Mouse (Mus musculus) hindbrain, embryonic 13.5 days (tissue): ENCODE results near the gene Bclaf1. TPM values are rescaled to one million over a fixed set of nuclear protein-coding genes. Genes with fewer than 3 reads are reported as not detected.

ENCODE experiments used
- ATAC-seq: fragments of 200-750 bp; cut with Nextera tagmentation; 2 replicates; pipeline ENCODE4 v1.8.0; 2017; ENCODE audit warnings: moderate TSS enrichment; ENCODE audit not compliant: low FRiP score
- H3K27ac ChIP-seq: fragments of 300-500 bp; sonication (generic); 2 replicates; pipeline ENCODE4 v1.5.1; 2015; ENCODE audit warnings: inconsistent platforms, mild to moderate bottlenecking, moderate library complexity
- H3K27me3 ChIP-seq: fragments of 300-500 bp; sonication (generic); 2 replicates; pipeline ENCODE4 v1.6.1; 2015; ENCODE audit warnings: mild to moderate bottlenecking, inconsistent platforms
- H3K36me3 ChIP-seq: fragments of 300-500 bp; sonication (generic); 2 replicates; pipeline ENCODE4 v1.6.1; 2015; ENCODE audit warnings: mild to moderate bottlenecking, inconsistent platforms
- H3K4me1 ChIP-seq: fragments of 300-500 bp; sonication (generic); replicated peaks from 2 replicates; pipeline ENCODE4 v1.6.1; 2015; ENCODE audit warnings: inconsistent platforms
- H3K4me2 ChIP-seq: fragments of 300-500 bp; sonication (generic); 2 replicates; pipeline ENCODE4 v1.6.1; 2015; ENCODE audit warnings: inconsistent platforms, mild to moderate bottlenecking, moderate library complexity
- H3K4me3 ChIP-seq: fragments of 300-500 bp; sonication (generic); 2 replicates; pipeline ENCODE4 v1.5.1; 2015; ENCODE audit warnings: mild to moderate bottlenecking, inconsistent platforms
- H3K9ac ChIP-seq: fragments of 300-500 bp; sonication (generic); 2 replicates; pipeline ENCODE4 v1.6.1; 2015; ENCODE audit warnings: mild to moderate bottlenecking, inconsistent platforms
- H3K9me3 ChIP-seq: fragments of 300-500 bp; sonication (generic); 2 replicates; pipeline ENCODE4 v1.6.1; 2016; ENCODE audit warnings: inconsistent platforms
- WGBS: fragments of 180-500 bp; shearing (Covaris S2); methylation state at CpG from one replicate; pipeline ENCODE4 v1.1.7; 2015; 5-methylcytosine and 5-hydroxymethylcytosine counted together
- polyA plus RNA-seq: library from polyadenylated mRNA; unstranded; fragments of >200 nt; fragmentation: Nextera tagmentation; extraction: Ambion mirVana; gene quantifications from 2 replicates; pipeline ENCODE4 v1.2.1, GENCODE M21; 2015

Gene Bclaf1
- polyA plus RNA-seq, 1 experiment from 2014 or later: 127 TPM

DNA sequence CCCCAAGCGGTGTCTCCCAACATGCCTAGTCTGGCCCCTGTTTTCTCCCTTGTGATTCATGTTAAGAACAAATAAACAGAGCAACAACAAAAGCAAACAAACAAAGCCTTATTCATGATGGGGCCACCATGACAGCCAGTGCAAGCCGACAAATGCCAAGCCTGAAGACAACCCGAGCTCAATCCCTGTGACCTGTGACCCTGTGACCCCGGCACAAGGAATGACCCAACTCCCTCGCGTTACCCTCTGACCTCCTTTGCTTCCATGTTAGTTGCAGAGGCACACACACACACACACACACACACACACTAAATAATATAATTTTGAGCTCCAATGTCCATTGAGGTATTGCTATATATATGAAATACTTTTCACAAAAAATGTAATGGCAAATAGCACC, 24.9 kb upstream of the Bclaf1 start:
- WGBS: 27% methylated on average over 6 of the region's 6 CpGs
- H3K27me3 ChIP-seq: no peaks in the 10 kb centered on the region
- H3K36me3 ChIP-seq: no peaks in the 10 kb centered on the region
- no peak for ATAC-seq
- peak overlapping the region; percentile 92 for H3K27ac ChIP-seq
- peak overlapping the region; percentile 66; the same call in 1 of the 2 replicates for H3K9ac ChIP-seq
- H3K9me3 ChIP-seq: no peaks in the 10 kb centered on the region
- no peak overlapping the region for H3K4me3 ChIP-seq
- peaks cover 29% of the 10 kb centered on the region for H3K4me1 ChIP-seq
- no peak overlapping the region for H3K4me2 ChIP-seq

DNA sequence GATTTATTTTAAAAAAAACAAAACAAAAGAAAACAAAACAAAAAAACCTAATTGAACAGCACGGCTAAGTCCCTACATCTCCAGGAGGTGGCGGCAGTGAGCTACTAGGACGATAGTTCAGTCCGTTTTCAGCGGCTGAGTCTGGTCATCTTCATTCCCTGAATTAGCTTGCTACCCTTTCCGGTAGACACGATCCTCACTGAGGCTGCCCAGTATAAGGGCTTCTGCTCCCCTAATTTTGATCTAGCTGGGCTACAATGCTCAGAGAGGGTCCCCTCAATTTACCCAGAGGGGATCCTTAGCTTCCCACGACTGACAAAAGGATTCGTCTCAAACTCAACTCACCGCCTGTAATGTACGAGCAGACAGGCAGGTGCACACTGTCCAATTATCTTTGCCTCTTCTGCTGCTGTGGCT, 21.8 kb upstream of the Bclaf1 start:
- H3K4me1 ChIP-seq: peaks cover 25% of the 10 kb centered on the region
- peak overlapping the region; percentile 31 for H3K4me3 ChIP-seq
- H3K27ac ChIP-seq: peak overlapping the region; percentile 66
- no peaks in the 10 kb centered on the region for H3K27me3 ChIP-seq
- no peaks in the 10 kb centered on the region for H3K9me3 ChIP-seq
- peak overlapping the region; percentile 61 for H3K9ac ChIP-seq
- no peaks in the 10 kb centered on the region for H3K36me3 ChIP-seq
- 12% methylated on average over 11 of the region's 11 CpGs for WGBS
- H3K4me2 ChIP-seq: peak overlapping the region; percentile 55
- peak; percentile 34 for ATAC-seq

DNA sequence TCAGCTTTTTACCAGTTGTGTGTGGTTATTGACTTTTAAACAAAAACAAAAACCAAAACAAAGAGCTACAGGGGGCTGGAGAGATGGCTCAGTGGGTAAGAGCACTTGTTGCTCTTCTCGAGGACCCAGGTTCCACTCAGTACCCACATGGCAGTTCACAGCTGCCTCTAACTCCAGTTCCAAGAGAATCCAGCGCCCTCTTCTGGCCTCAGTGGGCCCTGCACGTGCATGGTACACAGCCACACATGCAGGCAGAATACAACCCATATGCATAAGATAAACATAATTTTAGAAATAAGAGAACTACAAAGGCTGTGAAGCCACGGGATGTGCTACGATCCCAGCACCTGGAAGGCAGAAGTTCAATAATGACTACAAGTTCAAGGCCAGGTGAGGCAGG, 16.3 kb upstream of the Bclaf1 start:
- Histone ChIP-seq H3K9ac (no peak overlapping the region), H3K36me3 (no peaks in the 10 kb centered on the region), H3K4me2 (no peak overlapping the region), H3K9me3 (no peaks in the 10 kb centered on the region), H3K4me3 (no peak overlapping the region), H3K27ac (no peak overlapping the region), H3K27me3 (no peaks in the 10 kb centered on the region), H3K4me1 (no peaks in the 10 kb centered on the region; the same call in 1 of the 2 replicates)
- 70% methylated on average over 5 of the region's 5 CpGs for WGBS
- ATAC-seq: no peak

DNA sequence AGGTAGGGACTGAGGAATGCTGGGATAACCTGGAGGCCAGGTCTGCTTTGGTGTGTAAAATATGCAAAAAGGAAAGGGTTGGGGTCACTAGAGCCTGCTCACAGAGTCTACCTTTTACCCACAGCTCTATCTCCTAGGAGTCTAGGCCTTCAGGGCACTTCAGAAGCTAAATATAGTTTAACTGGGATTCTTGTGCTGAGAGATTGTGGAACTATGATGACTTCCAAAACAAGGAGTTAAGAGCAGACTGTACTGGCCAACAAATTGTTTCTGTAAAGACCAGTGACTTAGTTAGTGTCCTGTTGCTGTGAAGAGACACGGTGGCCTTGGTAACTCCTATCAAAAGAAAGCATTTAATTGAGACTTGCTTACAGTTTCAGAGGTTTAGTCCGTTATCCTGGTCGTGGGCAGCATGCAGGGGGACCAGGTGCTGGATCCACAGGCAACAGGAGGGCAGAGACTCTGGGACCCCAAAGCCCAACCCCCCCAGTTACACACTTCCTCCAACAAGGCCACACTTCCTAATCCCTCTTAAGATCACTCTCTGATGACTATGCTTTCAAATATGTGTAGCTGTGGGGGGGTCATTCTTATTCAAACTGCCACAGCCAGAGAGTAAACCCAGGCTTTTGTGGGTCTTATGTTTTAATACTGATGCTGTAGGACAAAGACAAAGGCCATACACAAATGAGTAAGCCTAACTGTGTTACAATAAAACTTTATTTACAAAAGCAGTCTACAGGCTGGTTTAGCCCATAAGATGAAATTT, 13.9 kb upstream of the Bclaf1 start:
- H3K27ac ChIP-seq: no peak overlapping the region
- H3K27me3 ChIP-seq: no peaks in the 10 kb centered on the region
- no peaks in the 10 kb centered on the region for H3K36me3 ChIP-seq
- H3K9me3 ChIP-seq: no peaks in the 10 kb centered on the region
- no peak overlapping the region for H3K9ac ChIP-seq
- 53% methylated on average over 3 of the region's 3 CpGs for WGBS
- H3K4me3 ChIP-seq: no peak overlapping the region
- no peak overlapping the region for H3K4me2 ChIP-seq
- no peak for ATAC-seq
- H3K4me1 ChIP-seq: no peaks in the 10 kb centered on the region

DNA sequence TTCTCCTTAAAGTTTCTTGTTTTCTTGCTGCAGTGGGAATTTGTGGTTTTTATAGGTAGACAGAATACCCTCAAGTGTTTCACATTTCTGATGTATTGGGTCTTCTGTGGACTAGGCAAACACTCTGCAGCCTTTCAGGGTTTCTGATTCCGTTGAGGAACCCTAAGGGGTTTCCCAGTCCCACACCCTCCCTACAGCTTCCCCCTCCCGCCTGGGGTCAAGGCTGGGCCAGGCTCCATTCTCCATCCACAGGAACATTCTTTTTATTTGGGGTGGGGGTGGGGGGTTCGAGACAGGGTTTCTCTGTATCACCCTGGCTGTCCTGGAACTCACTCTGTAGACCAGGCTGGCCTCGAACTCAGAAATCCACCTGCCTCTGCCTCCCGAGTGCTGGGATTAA, 13.2 kb upstream of the Bclaf1 start:
- Histone ChIP-seq H3K4me2 (no peak overlapping the region), H3K4me1 (no peaks in the 10 kb centered on the region), H3K27ac (no peak overlapping the region), H3K4me3 (no peak overlapping the region), H3K9ac (no peak overlapping the region), H3K36me3 (no peaks in the 10 kb centered on the region), H3K9me3 (no peaks in the 10 kb centered on the region), H3K27me3 (no peaks in the 10 kb centered on the region)
- 77% methylated on average over 5 of the region's 5 CpGs for WGBS
- no peak for ATAC-seq

DNA sequence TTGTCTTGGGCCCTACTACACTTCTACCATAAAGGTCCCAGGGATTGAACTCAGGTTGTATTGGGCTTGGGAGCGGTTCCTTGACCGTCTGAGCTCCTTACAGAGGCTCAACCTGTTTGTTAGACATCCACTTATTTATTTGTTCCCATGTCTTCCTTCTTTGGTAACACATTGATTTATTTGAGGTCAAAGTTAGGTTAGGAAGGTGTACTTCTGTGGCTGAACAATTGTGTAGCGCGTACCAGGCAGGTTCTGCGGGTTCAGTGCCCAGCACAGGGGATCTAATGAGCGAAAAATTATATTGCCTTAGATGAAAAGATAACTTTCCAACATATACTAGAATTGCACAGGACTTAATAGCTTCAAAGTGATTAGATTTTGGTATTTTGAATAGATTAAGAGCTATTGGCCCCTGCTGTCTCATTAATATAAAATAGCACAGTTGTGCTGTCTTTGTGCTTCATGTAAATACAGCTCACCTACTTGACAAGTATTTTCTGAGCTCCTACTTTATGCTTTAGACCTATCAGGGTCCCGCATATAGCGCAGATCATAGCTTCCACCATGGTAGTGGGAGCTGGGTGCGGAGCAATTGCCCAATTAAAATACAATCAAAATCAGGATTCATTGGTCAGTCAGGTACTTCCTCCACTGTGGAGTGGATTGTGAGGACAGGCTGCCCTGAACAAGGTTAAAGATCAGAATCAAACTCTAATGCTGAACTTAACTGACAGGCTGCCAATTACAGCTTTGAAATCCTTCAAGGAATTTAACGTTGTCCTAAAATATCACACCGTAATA, 1.1 kb upstream of the Bclaf1 start:
- Histone ChIP-seq H3K4me1 (peaks cover 20% of the 10 kb centered on the region), H3K36me3 (no peaks in the 10 kb centered on the region), H3K4me2 (peak overlapping the region; percentile 82), H3K27me3 (no peaks in the 10 kb centered on the region), H3K4me3 (peak overlapping the region; percentile 80), H3K27ac (peak overlapping the region; percentile 99), H3K9ac (peak overlapping the region; percentile 84), H3K9me3 (no peaks in the 10 kb centered on the region)
- WGBS: 46% methylated on average over 11 of the region's 11 CpGs
- 0 out of 2 replicates have a peak, but pooled peaks have one; percentile 4 for ATAC-seq

DNA sequence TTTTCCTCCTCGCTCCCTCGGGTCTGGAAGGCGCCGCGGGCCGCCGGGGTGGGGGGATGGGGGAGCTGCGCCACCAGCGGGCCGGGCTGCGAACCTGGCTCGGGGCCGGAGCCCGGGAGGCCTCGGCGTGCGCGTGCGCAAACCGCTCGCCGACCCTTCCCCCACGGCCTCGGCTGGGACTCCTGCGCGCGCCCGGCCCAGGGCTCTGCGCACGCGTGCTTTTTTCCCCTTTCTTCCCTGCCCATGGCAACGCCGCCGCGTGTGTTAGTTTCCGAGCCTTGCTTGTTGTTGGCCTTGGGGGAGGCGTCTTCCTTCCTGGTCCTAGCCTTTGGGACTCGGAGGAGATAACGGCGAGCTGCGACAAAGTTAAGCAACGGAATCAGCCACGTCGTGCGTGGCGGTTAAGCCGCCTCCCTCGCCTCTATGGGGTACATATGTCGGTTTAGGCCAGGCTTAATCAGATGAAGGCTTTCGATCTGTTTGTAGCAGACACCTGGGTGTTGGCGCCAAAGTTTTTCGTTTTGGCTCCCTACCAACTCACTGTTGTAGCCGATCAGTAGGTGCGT, 550 bp downstream of the Bclaf1 start:
- under 1% methylated on average over 54 of the region's 54 CpGs for WGBS
- peak overlapping the region; percentile 93 for H3K9ac ChIP-seq
- peak overlapping the region; percentile 71 for H3K4me2 ChIP-seq
- H3K27ac ChIP-seq: peak overlapping the region; percentile 99
- H3K36me3 ChIP-seq: no peaks in the 10 kb centered on the region
- ATAC-seq: peak; percentile 77
- peak overlapping the region; percentile 80 for H3K4me3 ChIP-seq
- H3K4me1 ChIP-seq: peaks cover 26% of the 10 kb centered on the region
- H3K9me3 ChIP-seq: no peaks in the 10 kb centered on the region
- no peaks in the 10 kb centered on the region for H3K27me3 ChIP-seq

DNA sequence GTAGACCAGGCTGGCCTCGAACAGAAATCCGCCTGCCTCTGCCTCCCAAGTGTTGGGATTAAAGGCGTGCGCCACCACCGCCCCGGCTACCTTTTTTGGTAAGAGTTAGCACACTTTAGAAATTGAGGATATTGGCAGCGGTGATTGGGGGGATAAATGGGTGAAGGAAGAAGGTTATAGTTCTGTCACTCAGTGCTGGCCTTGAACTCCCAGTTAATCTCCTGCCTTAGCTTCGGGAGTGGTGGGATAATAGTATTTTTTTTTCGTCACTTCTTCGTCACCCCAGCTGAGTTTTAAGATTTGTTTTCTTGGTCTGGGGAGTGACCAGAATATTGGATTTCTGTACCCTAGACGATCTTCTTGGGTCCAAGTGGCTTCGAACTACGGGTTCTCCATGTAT, 1.2 kb downstream of the Bclaf1 start:
- Histone ChIP-seq H3K4me2 (peak overlapping the region; percentile 71), H3K27me3 (no peaks in the 10 kb centered on the region), H3K27ac (peak overlapping the region; percentile 99), H3K36me3 (0 out of 2 replicates have a peak, but pooled peaks cover 2% of the 10 kb centered on the region), H3K9me3 (no peaks in the 10 kb centered on the region), H3K4me1 (peaks cover 26% of the 10 kb centered on the region), H3K4me3 (peak overlapping the region; percentile 80), H3K9ac (peak overlapping the region; percentile 93)
- 50% methylated on average over 13 of the region's 13 CpGs for WGBS
- no peak for ATAC-seq

DNA sequence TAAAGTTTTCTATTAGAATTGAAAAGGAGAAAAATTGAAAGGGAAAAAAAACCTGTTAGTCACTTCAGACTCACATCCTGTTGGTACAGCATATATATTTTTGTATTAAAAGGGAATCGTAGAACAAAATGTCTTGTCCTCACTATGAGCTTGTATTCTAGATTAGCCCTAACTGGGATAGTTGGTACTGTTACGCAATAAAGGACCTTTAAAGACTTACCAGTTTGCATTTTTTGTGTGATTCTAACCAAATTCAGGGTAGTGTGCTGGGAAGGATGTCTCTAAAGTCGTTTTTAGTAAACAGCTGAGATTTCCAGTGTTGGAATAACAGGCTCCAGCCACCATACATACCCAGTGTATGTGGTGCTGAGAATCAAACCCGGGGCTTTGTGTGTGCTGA, 1.7 kb downstream of the Bclaf1 start:
- Histone ChIP-seq H3K36me3 (peaks cover 5% of the 10 kb centered on the region), H3K27me3 (no peaks in the 10 kb centered on the region), H3K9ac (no peak overlapping the region), H3K9me3 (no peaks in the 10 kb centered on the region), H3K4me1 (peaks cover 26% of the 10 kb centered on the region), H3K4me2 (peak overlapping the region; percentile 71), H3K27ac (no peak overlapping the region), H3K4me3 (peak overlapping the region; percentile 80; the same call in 1 of the 2 replicates)
- WGBS: 89% methylated on average over 4 of the region's 4 CpGs
- ATAC-seq: no peak

DNA sequence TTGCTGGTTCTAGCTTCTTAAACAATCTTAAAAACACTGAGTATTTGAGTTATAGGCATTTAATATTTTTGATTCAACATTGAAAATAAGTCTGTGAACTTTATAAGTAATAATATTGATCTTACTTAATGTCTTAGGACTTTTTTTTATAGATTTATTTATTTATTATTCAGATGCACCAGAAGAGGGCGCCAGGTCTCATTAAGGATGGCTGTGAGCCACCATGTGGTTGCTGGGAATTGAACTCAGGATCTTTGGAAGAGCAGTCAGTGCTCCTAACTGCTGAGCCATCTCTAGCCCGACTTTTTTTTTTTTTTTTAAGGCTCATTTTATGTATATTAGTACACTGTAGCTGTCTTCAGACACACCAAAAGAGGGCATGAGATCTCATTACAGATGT, 2.5 kb downstream of the Bclaf1 start:
- H3K9ac ChIP-seq: no peak overlapping the region
- H3K4me2 ChIP-seq: no peak overlapping the region
- H3K4me3 ChIP-seq: no peak overlapping the region
- peaks cover 12% of the 10 kb centered on the region for H3K36me3 ChIP-seq
- H3K4me1 ChIP-seq: peaks cover 26% of the 10 kb centered on the region
- 59% methylated on average over 2 of the region's 2 CpGs for WGBS
- ATAC-seq: no peak
- no peak overlapping the region for H3K27ac ChIP-seq
- H3K9me3 ChIP-seq: no peaks in the 10 kb centered on the region
- no peaks in the 10 kb centered on the region for H3K27me3 ChIP-seq

DNA sequence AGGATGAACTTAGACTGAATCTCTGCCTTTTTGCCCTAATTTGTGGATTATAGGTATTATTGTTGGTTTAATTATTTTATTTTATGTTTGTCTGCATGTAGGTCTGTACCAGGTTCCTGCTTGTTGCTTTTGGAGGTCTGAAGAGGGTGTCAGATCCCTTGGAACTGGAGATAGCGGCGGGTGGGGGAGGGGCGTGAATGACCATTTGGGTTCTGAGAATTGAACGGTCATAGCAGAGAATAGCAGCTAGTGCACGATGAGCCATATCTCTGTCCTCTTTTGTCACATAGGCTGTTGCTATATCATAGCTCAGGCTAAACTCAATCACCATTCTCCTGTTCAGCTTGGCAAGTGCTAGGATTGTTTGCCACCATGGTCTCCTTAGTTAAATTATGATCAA, 5.2 kb downstream of the Bclaf1 start:
- H3K9ac ChIP-seq: no peak overlapping the region
- H3K4me3 ChIP-seq: no peak overlapping the region
- peaks cover 15% of the 10 kb centered on the region for H3K4me1 ChIP-seq
- peaks cover 15% of the 10 kb centered on the region for H3K36me3 ChIP-seq
- no peak for ATAC-seq
- no peaks in the 10 kb centered on the region for H3K9me3 ChIP-seq
- H3K27ac ChIP-seq: no peak overlapping the region
- no peak overlapping the region for H3K4me2 ChIP-seq
- WGBS: 83% methylated on average over 5 of the region's 5 CpGs
- H3K27me3 ChIP-seq: no peaks in the 10 kb centered on the region

DNA sequence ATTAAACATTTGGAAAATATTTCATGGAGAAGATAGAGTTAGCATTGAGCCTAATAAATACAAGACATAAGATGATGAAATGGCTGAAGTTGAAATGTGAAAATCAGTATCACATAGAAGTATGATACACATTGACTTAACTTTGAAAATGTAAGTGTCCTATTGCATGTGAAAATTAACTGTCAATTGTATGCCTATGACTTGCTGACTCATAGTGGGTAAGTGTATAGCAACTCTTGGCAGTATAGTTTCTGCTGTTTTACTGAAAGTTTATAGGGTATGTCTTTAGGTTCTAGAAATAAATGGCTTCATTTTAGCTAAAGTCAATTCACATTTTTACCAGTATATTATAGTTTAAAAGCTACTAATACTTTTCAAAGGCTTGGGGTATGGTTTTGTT, 14.0 kb downstream of the Bclaf1 start:
- Histone ChIP-seq H3K4me3 (no peak overlapping the region), H3K27ac (no peak overlapping the region), H3K9me3 (no peaks in the 10 kb centered on the region), H3K9ac (no peak overlapping the region), H3K4me2 (no peak overlapping the region), H3K36me3 (peaks cover 54% of the 10 kb centered on the region), H3K27me3 (no peaks in the 10 kb centered on the region), H3K4me1 (no peaks in the 10 kb centered on the region)
- no peak for ATAC-seq
